Mouse (Mus musculus): ENCODE results near the gene Jak3.

Gene Jak3

GRCm38 (mm10) chr8:71676020-71676741 lies at the start of gene Jak3:
TSS of gene Jak3 (plus strand) at chr8:71676296.
- no peak for DNase-seq (ENCODE audit: low spot score)

GRCm38 (mm10) chr8:71626753-71627152 lies 49.3 kb upstream of the Jak3 start:
- DNase-seq (ENCODE audit: low spot score), result no peak

GRCm38 (mm10) chr8:71627265-71628099 lies 48.6 kb upstream of the Jak3 start:
- no peak for DNase-seq (ENCODE audit: low spot score)

GRCm38 (mm10) chr8:71628396-71629095 lies 47.5 kb upstream of the Jak3 start:
- no peak for DNase-seq (ENCODE audit: low spot score)

- peak; percentile 77 for DNase-seq (ENCODE audit: low spot score)
These were observed 46.9 kb upstream of the Jak3 start for GRCm38 (mm10) chr8:71629096-71629697.

- DNase-seq (ENCODE audit: low spot score), result no peak
These were observed 46.3 kb upstream of the Jak3 start for GRCm38 (mm10) chr8:71629781-71630212.

- DNase-seq (ENCODE audit: low spot score), result no peak
These were observed 45.3 kb upstream of the Jak3 start for GRCm38 (mm10) chr8:71630761-71631160.

GRCm38 (mm10) chr8:71631897-71632296 lies 44.2 kb upstream of the Jak3 start:
- no peak for DNase-seq (ENCODE audit: low spot score)

- no peak for DNase-seq (ENCODE audit: low spot score)
These were observed 42.9 kb upstream of the Jak3 start for GRCm38 (mm10) chr8:71633164-71633563.

GRCm38 (mm10) chr8:71633981-71634667 lies 42.0 kb upstream of the Jak3 start:
- no peak for DNase-seq (ENCODE audit: low spot score)

- DNase-seq (ENCODE audit: low spot score), result no peak
These were observed 38.7 kb upstream of the Jak3 start for GRCm38 (mm10) chr8:71637149-71638095.

- DNase-seq (ENCODE audit: low spot score), result no peak
These were observed 37.8 kb upstream of the Jak3 start for GRCm38 (mm10) chr8:71638321-71638720.

- no peak for DNase-seq (ENCODE audit: low spot score)
These were observed 36.8 kb upstream of the Jak3 start for GRCm38 (mm10) chr8:71639318-71639717.

- DNase-seq (ENCODE audit: low spot score), result no peak
These were observed 30.6 kb upstream of the Jak3 start for GRCm38 (mm10) chr8:71645510-71645909.

- no peak for DNase-seq (ENCODE audit: low spot score)
These were observed 21.5 kb upstream of the Jak3 start for GRCm38 (mm10) chr8:71654600-71654999.

- DNase-seq (ENCODE audit: low spot score), result no peak
These were observed 18.3 kb upstream of the Jak3 start for GRCm38 (mm10) chr8:71657816-71658215.

GRCm38 (mm10) chr8:71658515-71659049 lies 17.5 kb upstream of the Jak3 start:
- DNase-seq (ENCODE audit: low spot score), result no peak

GRCm38 (mm10) chr8:71659751-71660150 lies 16.3 kb upstream of the Jak3 start:
- DNase-seq (ENCODE audit: low spot score), result no peak

GRCm38 (mm10) chr8:71660325-71661120 lies 15.6 kb upstream of the Jak3 start:
- peak; percentile 60 for DNase-seq (ENCODE audit: low spot score)

Data from urinary bladder, postnatal 10 days (tissue).